Mouse (Mus musculus) embryonic facial prominence, embryonic 15.5 days (tissue): ENCODE measurements at regions not wholly inside any gene's neighbourhood (a gene's known extent, or its start where the extent isn't known, plus 50 kb on each side); places are given as distances from the start of the nearest gene placed in this dataset.
A peak's percentile ranks its signal among the peaks of the same experiment; 100 is the strongest.
"Not testable (repeated sequence)": the region's sequence is repeated elsewhere in the genome, so short reads cannot be mapped to it uniquely, and the experiment has no call there.

Experiments
- ATAC-seq: fragments of 200-750 bp; cut with Nextera tagmentation; 2 replicates; pipeline ENCODE4 v1.8.0; 2017; ENCODE audit warnings: low read depth, moderate TSS enrichment; ENCODE audit not compliant: insufficient number of reproducible peaks, low FRiP score, low TSS enrichment
- H3K27ac ChIP-seq: fragments of 300-500 bp; sonication (generic); replicated peaks from 2 replicates; pipeline ENCODE4 v1.5.1; 2015; ENCODE audit warnings: mild to moderate bottlenecking, inconsistent platforms
- H3K27me3 ChIP-seq: fragments of 300-500 bp; sonication (generic); 2 replicates; pipeline ENCODE4 v1.6.1; 2015; ENCODE audit warnings: inconsistent platforms
- H3K36me3 ChIP-seq: fragments of 300-500 bp; sonication (generic); 2 replicates; pipeline ENCODE4 v1.6.1; 2015; ENCODE audit warnings: mild to moderate bottlenecking, inconsistent platforms
- H3K4me1 ChIP-seq: fragments of 300-500 bp; sonication (generic); 2 replicates; pipeline ENCODE4 v1.6.1; 2015; ENCODE audit warnings: inconsistent platforms
- H3K4me2 ChIP-seq: fragments of 300-500 bp; sonication (generic); replicated peaks from 2 replicates; pipeline ENCODE4 v1.6.1; 2015; ENCODE audit warnings: mild to moderate bottlenecking, inconsistent platforms
- H3K4me3 ChIP-seq: fragments of 300-500 bp; sonication (generic); replicated peaks from 2 replicates; pipeline ENCODE4 v1.5.1; 2015; ENCODE audit warnings: mild to moderate bottlenecking, inconsistent platforms
- H3K9ac ChIP-seq: fragments of 300-500 bp; sonication (generic); 2 replicates; pipeline ENCODE4 v1.6.1; 2015; ENCODE audit warnings: inconsistent platforms
- H3K9me3 ChIP-seq: fragments of 300-500 bp; sonication (generic); replicated peaks from 2 replicates; pipeline ENCODE4 v1.6.1; 2016; ENCODE audit warnings: inconsistent platforms
- WGBS: fragments of 180-500 bp; shearing (Covaris S2); methylation state at CpG from one replicate; pipeline ENCODE4 v1.1.7; 2015; 5-methylcytosine and 5-hydroxymethylcytosine counted together

DNA sequence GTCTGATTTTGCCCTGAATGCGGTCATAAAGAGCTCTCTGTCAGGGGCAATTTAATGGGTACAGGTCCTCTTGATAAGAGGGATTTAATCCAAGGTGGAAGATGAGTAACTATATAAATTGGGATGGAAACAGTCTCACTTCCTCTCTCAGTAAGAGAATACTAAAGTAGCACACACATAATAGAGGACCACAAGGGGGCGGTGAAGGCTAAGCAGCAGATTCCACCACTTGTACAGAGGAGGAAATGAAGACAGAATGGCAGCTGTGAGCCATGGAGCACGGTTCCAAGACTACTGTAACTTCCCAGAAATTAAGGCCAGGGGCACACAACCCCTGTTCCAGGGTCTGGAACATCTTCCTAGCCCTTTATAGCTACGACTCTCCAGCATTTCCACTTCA, 262.6 kb upstream of the Ywhaq start:
- not testable (repeated sequence) for H3K27ac ChIP-seq, H3K4me3 ChIP-seq, ATAC-seq, H3K9ac ChIP-seq, H3K36me3 ChIP-seq, H3K27me3 ChIP-seq, H3K4me2 ChIP-seq, H3K9me3 ChIP-seq, H3K4me1 ChIP-seq
- 49% methylated on average over 3 of the region's 4 CpGs for WGBS

DNA sequence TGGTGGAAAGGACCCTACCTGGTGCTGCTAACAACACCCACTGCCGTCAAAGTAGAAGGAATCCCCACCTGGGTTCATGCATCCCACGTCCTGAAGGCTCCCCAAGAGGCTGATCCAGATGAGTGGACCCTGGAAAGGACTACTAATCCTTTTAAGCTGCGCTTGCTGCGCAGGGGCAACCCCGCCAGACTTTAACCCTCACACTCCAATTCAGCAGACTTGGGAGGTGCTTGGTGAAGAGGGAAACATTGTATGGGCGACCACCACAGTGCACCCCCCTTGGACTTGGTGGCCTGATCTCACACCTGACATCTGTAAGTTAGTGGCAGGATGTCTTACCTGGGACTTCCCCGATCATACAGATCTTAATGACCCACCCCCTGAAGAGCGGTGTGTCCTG, 231.9 kb upstream of the Ywhaq start:
- not testable (repeated sequence) for H3K27ac ChIP-seq, H3K9ac ChIP-seq, ATAC-seq, H3K4me2 ChIP-seq, H3K4me1 ChIP-seq, H3K27me3 ChIP-seq, H3K36me3 ChIP-seq, H3K4me3 ChIP-seq
- H3K9me3 ChIP-seq = peaks cover 15% of the 10 kb centered on the region; the same call in 1 of the 2 replicates
- 86% methylated on average over 8 of the region's 8 CpGs for WGBS

DNA sequence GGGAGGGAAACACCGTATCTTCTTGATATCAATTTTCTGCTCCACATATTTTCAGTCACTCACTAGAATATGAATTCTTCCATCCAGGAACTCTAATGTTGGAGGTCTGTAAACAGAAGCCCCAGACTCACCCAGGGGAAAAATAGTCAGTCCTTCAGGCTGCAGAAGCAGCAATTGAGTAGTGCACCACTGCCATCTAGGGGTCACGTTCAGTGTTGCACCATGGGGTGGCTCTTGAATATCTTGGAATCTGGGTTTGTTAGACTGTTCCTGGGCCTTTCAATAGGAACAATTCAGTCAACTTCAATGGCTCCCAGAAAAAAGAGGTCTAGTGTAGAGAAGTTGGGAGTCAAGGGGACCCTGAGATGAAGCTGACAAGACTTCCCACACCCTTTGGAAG, 196.3 kb upstream of the Ywhaq start:
- 12% methylated on average over 2 of the region's 2 CpGs for WGBS
- not testable (repeated sequence) for H3K36me3 ChIP-seq, H3K9ac ChIP-seq, H3K4me2 ChIP-seq, H3K4me3 ChIP-seq, H3K27ac ChIP-seq, H3K27me3 ChIP-seq, H3K4me1 ChIP-seq, ATAC-seq, H3K9me3 ChIP-seq

DNA sequence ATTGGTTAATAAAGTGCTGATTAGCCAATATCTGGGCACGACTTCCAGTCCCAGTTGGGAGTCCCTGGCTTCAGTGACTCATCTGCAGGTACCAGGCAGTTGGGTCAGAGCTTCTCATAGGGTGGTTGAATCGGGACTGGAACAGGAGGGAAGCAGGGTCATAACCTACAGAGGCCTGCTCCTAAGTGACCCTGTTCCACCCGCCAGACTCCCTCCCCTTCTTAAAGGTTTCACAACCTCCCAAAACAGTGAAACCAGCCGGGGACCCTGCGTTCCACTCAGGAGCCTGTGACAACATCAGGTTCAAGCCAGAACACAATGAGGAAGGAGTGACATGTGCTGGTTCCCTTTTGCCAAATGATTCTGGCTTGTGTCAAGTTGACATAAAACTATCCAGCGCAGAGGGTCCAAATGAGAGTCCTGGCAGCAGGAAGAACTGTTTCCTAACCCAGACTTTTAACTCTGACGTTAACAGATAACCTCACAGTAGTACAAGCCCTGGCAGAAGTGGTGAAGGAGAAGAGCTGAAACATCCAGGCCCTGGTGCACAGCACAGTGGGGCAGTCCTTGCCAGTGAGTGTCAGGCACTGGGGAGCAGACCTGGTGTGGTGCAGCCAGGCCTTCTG, 151.1 kb upstream of the Ywhaq start:
- Histone ChIP-seq H3K36me3 (no peaks in the 10 kb centered on the region), H3K27ac (no peak overlapping the region), H3K9me3 (no peaks in the 10 kb centered on the region), H3K4me1 (no peaks in the 10 kb centered on the region), H3K4me2 (no peak overlapping the region), H3K4me3 (no peak overlapping the region), H3K27me3 (no peaks in the 10 kb centered on the region), H3K9ac (no peak overlapping the region)
- no peak for ATAC-seq
- whole genome bisulfite sequencing = 84% methylated on average over 7 of the region's 7 CpGs

DNA sequence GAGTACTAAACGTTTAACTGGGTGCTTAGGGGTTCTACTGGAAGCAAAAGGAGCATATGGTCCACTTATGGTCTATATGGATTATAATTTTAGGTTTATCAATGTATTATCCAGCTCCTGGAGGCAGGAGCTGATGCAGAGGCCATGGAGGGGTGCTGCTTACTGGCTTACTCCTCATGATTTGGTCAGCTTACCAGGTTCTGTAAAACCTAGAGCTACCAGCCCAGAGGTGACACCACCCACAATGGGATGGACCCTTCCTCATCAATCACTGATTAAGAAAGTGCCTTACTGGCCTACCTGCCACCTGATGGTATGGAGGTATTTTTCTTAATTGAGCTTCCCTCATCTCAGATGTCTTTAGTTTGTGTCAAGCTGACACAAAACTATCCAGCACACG, 126.5 kb upstream of the Ywhaq start:
- not testable (repeated sequence) for ATAC-seq, H3K27me3 ChIP-seq, H3K4me2 ChIP-seq, H3K36me3 ChIP-seq, H3K4me3 ChIP-seq, H3K27ac ChIP-seq, H3K9ac ChIP-seq, H3K4me1 ChIP-seq, H3K9me3 ChIP-seq
- 51% methylated on average over 2 of the region's 2 CpGs for whole genome bisulfite sequencing

DNA sequence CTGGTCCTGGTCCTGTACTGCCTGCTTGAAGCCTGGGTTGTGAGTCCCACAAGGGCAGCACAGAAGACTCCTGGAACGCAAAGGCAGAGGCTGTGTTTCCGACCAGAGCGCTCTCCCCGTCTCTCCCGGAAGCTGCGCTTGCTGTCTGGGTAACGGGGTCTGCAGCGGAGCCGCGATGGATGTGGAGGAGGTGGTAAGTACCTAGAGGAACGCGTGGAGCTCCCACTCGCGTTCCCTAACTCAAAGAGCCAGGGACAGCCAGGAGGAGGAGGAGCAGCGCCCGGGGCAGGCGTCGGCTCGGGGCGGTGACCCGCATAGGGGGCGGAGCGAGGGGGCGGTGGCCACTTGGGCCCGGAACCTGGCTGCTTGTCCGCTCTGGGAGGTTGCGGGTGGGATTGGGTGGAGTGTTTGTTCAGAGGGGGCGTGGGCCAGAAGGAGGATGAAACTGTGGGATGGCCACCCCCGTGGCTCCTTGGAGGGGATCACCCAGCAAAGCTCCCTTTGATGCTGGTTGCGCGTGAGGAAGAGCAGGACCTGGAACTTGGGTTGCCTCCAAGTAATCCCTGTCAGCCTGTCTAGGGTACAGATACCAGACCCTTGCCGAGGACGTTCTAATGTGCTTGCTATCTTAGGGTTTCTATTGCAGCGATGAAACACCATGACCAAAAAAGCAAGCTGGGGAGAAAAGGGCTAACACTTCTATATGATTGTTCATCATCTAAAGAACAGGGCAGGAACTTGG, 125.9 kb upstream of the Ywhaq start:
- not testable (repeated sequence) for H3K9me3 ChIP-seq, H3K27me3 ChIP-seq, H3K36me3 ChIP-seq, H3K4me1 ChIP-seq, H3K27ac ChIP-seq
- Histone ChIP-seq H3K4me3 (peak overlapping the region; percentile 57), H3K4me2 (peak overlapping the region; percentile 66), H3K9ac (peak overlapping the region; percentile 28; the same call in 1 of the 2 replicates)
- ATAC-seq = peak; percentile 78; the same call in 1 of the 2 replicates
- 3% methylated on average over 34 of the region's 34 CpGs for WGBS

DNA sequence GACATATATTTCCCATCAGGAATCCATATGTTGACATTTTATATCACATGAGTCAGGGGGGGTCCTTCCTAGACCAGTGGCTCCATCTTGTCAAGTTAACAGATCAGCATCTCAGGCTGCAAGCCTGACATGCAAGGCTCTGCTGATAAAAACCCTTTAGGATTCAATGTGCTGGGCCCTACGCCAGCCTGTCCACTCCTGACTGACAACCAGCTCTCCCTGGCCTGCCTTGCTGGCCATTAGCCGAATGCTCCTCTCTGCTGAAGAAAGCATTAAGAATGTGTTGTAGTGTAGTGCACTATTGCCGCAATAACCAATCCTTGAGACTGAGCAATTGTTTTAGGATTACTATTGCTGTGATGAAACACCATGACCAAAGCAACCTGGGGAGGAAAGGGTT, 114.3 kb upstream of the Ywhaq start:
- no peak for ATAC-seq
- no peak overlapping the region for H3K4me2 ChIP-seq
- 92% methylated on average over 3 of the region's 3 CpGs for WGBS
- H3K9ac ChIP-seq = no peak overlapping the region
- no peaks in the 10 kb centered on the region for H3K4me1 ChIP-seq
- H3K36me3 ChIP-seq = no peaks in the 10 kb centered on the region
- no peak overlapping the region for H3K4me3 ChIP-seq
- H3K27me3 ChIP-seq = no peaks in the 10 kb centered on the region
- H3K27ac ChIP-seq = no peak overlapping the region
- H3K9me3 ChIP-seq = no peaks in the 10 kb centered on the region

DNA sequence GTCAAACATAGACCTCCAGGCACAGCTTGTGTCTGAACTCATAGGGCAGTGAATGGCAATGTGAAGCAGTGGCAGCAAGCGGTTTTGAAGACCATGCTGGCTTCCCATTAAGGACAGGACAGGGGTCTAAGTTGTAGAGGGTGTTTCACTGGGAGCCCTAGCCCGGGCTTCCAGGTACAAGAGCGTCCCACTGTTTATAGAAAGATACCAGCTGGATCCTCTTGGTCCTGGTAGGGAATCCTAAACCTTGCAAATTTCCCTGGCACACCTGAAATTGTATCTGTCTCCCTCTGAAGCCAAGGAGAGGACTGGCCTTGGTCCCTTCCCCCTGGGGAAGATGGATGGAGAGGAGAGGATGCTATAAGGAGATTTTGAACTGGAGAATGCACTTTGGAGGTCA, 111.9 kb upstream of the Ywhaq start:
- H3K27me3 ChIP-seq, ATAC-seq, H3K9me3 ChIP-seq, H3K9ac ChIP-seq, H3K4me2 ChIP-seq, H3K4me3 ChIP-seq, H3K27ac ChIP-seq, H3K4me1 ChIP-seq, H3K36me3 ChIP-seq: not testable (repeated sequence)
- WGBS = 74% methylated on average over 3 of the region's 3 CpGs

DNA sequence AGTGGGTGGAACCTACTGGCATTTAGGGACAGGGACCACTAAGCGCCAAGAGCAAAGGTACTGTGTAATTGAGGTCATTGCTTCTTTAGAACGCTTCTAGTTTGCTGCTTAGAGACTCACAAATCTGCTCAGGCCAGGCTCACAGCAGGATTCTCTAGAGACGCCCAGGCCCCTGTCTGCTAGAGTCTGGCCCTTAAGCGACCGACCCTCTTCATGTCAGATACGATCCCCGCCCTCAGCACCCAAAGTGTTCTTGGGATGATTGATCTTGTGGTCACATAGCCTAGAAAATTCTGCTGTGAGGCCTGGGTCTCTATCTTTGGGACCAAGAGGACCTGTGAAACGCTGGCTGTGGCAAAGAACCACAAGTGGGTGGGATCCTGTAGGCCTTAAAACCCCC, 109.9 kb upstream of the Ywhaq start:
- not testable (repeated sequence) for H3K36me3 ChIP-seq, H3K9ac ChIP-seq, H3K27ac ChIP-seq, H3K9me3 ChIP-seq, ATAC-seq, H3K4me3 ChIP-seq, H3K4me2 ChIP-seq, H3K27me3 ChIP-seq, H3K4me1 ChIP-seq
- 80% methylated on average over 8 of the region's 8 CpGs for WGBS

DNA sequence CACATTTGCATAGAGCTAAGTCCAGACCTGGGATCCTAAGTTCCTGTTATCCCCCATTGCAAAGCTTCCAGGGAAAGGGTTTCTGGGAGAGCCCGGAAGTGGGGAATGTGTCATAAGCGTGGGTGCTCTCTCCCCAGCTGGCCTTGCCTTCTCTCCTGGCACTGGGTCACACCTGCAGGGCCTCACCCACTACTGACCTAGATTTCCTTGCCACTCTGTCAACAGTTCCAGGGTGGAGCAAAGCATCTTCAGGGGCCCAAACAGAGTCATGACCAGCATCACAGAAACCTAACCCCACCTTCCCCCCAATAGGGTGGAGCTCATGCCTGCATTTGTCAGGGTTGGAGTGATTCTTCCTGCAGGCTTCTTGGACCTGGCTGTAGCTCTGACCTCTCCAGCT, 109.5 kb upstream of the Ywhaq start:
- H3K4me3 ChIP-seq, H3K36me3 ChIP-seq, H3K4me2 ChIP-seq, H3K27ac ChIP-seq, ATAC-seq, H3K4me1 ChIP-seq, H3K9me3 ChIP-seq, H3K27me3 ChIP-seq, H3K9ac ChIP-seq: not testable (repeated sequence)
- WGBS = 89% methylated on average over 2 of the region's 2 CpGs

DNA sequence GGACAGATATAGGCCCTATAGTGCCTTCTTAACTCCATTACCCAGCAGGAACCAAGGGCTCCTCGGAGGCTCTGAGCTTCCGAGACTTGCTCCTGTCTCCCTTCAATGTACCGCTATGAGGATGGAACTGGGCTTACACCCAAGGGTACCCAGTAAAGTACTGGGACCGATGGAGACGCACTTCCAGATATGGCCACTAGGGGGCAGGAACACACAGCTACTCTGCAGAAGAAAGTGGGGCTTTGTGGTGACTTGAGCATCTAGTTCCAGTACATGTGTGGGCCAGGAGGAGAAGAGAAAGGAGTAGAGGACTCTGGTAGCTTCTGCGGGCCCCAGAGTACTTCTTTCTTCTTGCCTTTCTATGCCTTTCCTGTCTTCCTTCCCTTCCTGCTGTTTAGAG, 108.1 kb upstream of the Ywhaq start:
- not testable (repeated sequence) for H3K4me2 ChIP-seq, H3K9me3 ChIP-seq, H3K9ac ChIP-seq, H3K27ac ChIP-seq, H3K4me3 ChIP-seq, H3K4me1 ChIP-seq, H3K36me3 ChIP-seq, H3K27me3 ChIP-seq, ATAC-seq
- WGBS = 34% methylated on average over 6 of the region's 6 CpGs

DNA sequence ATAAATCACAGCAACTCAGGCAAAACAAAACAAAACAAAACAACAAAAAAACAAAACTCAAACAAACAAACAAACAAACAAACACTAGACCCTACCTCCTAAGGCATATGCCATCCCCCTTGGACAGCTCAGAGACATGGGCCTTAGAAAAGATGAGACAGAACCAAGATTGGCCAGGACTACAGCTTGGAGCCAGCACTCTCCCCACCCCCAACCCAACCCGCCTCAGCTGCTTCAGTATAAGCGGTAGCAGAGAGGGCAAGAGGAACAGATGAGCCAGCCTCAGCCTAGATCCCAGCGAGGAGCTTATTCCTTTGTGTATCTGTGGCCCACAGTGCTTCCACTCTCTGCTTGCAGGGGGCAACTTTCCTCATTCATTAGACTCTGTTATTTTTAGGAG, 105.2 kb upstream of the Ywhaq start:
- H3K27me3 ChIP-seq = no peaks in the 10 kb centered on the region
- H3K4me2 ChIP-seq = no peak overlapping the region
- H3K9me3 ChIP-seq = no peaks in the 10 kb centered on the region
- H3K27ac ChIP-seq = no peak overlapping the region
- no peak overlapping the region for H3K9ac ChIP-seq
- H3K36me3 ChIP-seq = no peaks in the 10 kb centered on the region
- WGBS = 40% methylated on average over 3 of the region's 3 CpGs
- H3K4me1 ChIP-seq = no peaks in the 10 kb centered on the region
- H3K4me3 ChIP-seq = no peak overlapping the region
- no peak for ATAC-seq
